Mouse (Mus musculus) adrenal gland, adult 2 months (tissue): ENCODE data around the gene Phc3. TPM values are rescaled to one million over a fixed set of nuclear protein-coding genes. Genes with fewer than 3 reads are reported as not detected.
A peak's percentile ranks its signal among the peaks of the same experiment; 100 is the strongest.
"Not testable (repeated sequence)": the region's sequence is repeated elsewhere in the genome, so short reads cannot be mapped to it uniquely, and the experiment has no call there.

ENCODE experiments used
- DNase-seq: peaks from one replicate; pipeline ENCODE4 v3.0.0; 2021
- polyA plus RNA-seq: library from polyadenylated mRNA; depleted of rRNA; stranded (reverse); fragments of >200 nt; gene quantifications from 2 replicates; pipeline ENCODE4 v1.2.3, GENCODE M21; 2012; rRNA removed
- total RNA-seq, 2 experiments: library from RNA; stranded (reverse); gene quantifications; 2 replicates each; pipeline ENCODE4 v1.2.3; 2021

Gene Phc3
- total and polyA plus RNA-seq, 3 experiments, result 26.8 to 41.5 (median 32.1) TPM

- DNase-seq, result no peak
These were observed 100.6 kb downstream of the Phc3 start for GRCm38 (mm10) chr3:30868625-30869024.

- peak; percentile 48 for DNase-seq
These were observed 101.0 kb downstream of the Phc3 start for GRCm38 (mm10) chr3:30868176-30868575.

- no peak for DNase-seq
These were observed 104.6 kb downstream of the Phc3 start for GRCm38 (mm10) chr3:30864640-30865039.

GRCm38 (mm10) chr3:30863712-30864435, 105.3 kb downstream of the Phc3 start:
- DNase-seq, result no peak

- DNase-seq, result no peak
These were observed 108.5 kb downstream of the Phc3 start for GRCm38 (mm10) chr3:30860705-30861104.

GRCm38 (mm10) chr3:30859599-30859998, 109.6 kb downstream of the Phc3 start:
- not testable (repeated sequence) for DNase-seq

GRCm38 (mm10) chr3:30855604-30856458, 113.4 kb downstream of the Phc3 start, which contains the start of gene Gpr160:
Gene Gpr160, plus strand, starts transcription at chr3:30855950.
- DNase-seq, result peak; percentile 72

GRCm38 (mm10) chr3:30853596-30853995, 115.6 kb downstream of the Phc3 start:
- DNase-seq, result no peak

GRCm38 (mm10) chr3:30851422-30851821, 117.8 kb downstream of the Phc3 start:
- no peak for DNase-seq

Other genes with a start within 250 kb of the Phc3 start
- not detected for gene Samd7, start 223.1 kb downstream of the Phc3 start, total RNA-seq
- gene Samd7, start 223.1 kb downstream of the Phc3 start, polyA plus RNA-seq, result 0.06 TPM in 1 of 2 replicates, not detected in the other
- gene Sec62, start 176.5 kb downstream of the Phc3 start, total RNA-seq, result 100 to 1,000 TPM in 1 of 2 experiments, 10 to 100 TPM in 1; 87.2 to 109 TPM
- 9.4 and 11.3 TPM in 2 replicates for gene Sec62, start 176.5 kb downstream of the Phc3 start, polyA plus RNA-seq
- 1 to 10 TPM; 1.0 to 1.3 TPM for gene Gpr160, start 113.5 kb downstream of the Phc3 start, total RNA-seq
- 2.1 and 2.4 TPM in 2 replicates for gene Gpr160, start 113.5 kb downstream of the Phc3 start, polyA plus RNA-seq
- gene Prkci, start 26.3 kb upstream of the Phc3 start, total RNA-seq, result 10 to 100 TPM; 47.5 to 47.8 TPM
- 8.4 and 8.5 TPM in 2 replicates for gene Prkci, start 26.3 kb upstream of the Phc3 start, polyA plus RNA-seq
- 10 to 100 TPM; 36.2 to 36.9 TPM for gene Skil, start 125.6 kb upstream of the Phc3 start, total RNA-seq
- 2.0 and 2.1 TPM in 2 replicates for gene Skil, start 125.6 kb upstream of the Phc3 start, polyA plus RNA-seq
- gene Cldn11, start 180.5 kb upstream of the Phc3 start, total RNA-seq, result 10 to 100 TPM in 1 of 2 experiments, 1 to 10 TPM in 1; 7.6 to 16.5 TPM
- 11.5 and 15.0 TPM in 2 replicates for gene Cldn11, start 180.5 kb upstream of the Phc3 start, polyA plus RNA-seq